Mouse (Mus musculus): ENCODE data around the gene Ank2. TPM values are rescaled to one million over a fixed set of nuclear protein-coding genes. Genes with fewer than 3 reads are reported as not detected.
A peak's percentile ranks its signal among the peaks of the same experiment; 100 is the strongest.

The Ank2 gene
- polyA plus RNA-seq, 1 experiment from 2014 or later: 5.1 TPM

- Histone ChIP-seq H3K9ac (replicated peaks) (no peak overlapping the region), H3K36me3 (replicated peaks; ENCODE audit: insufficient read depth, low read length) (no peaks in the 10 kb centered on the region), H3K4me3 (ENCODE audit: low read depth, low read length) (no peak overlapping the region), H3K27ac (ENCODE audit: low read depth) (no peak overlapping the region), H3K4me2 (ENCODE audit: low read depth, low read length) (no peak overlapping the region), H3K9me3 (ENCODE audit: low read length) (no peaks in the 10 kb centered on the region), H3K4me1 (ENCODE audit: insufficient read depth) (no peaks in the 10 kb centered on the region), H3K27me3 (ENCODE audit: insufficient read depth, low read length) (no peaks in the 10 kb centered on the region)
- no peak for DNase-seq
- WGBS (ENCODE audit: insufficient replicate concordance): 49% methylated on average over 4 of the region's 4 CpGs
- ATAC-seq: peak; percentile 84
- no peak for TF ChIP-seq CTCF (IDR thresholded peaks at IDR 0.05; ENCODE audit: low read depth)
- peak; percentile 79 for TF ChIP-seq EP300 (IDR thresholded peaks at IDR 0.05; ENCODE audit: low read depth)
Measured at GRCm38 (mm10) chr3:127469164-127469752, 29.9 kb downstream of the Ank2 start.

GRCm38 (mm10) chr3:127468569-127468968 is 30.6 kb downstream of the Ank2 start:
- H3K4me2 ChIP-seq (ENCODE audit: low read depth, low read length): peak overlapping the region; percentile 26; the same call in 1 of the 2 replicates
- no peaks in the 10 kb centered on the region for H3K36me3 ChIP-seq (replicated peaks; ENCODE audit: insufficient read depth, low read length)
- H3K27ac ChIP-seq (ENCODE audit: low read depth): no peak overlapping the region
- H3K27me3 ChIP-seq (ENCODE audit: insufficient read depth, low read length): no peaks in the 10 kb centered on the region
- H3K4me1 ChIP-seq (ENCODE audit: insufficient read depth): no peaks in the 10 kb centered on the region
- H3K4me3 ChIP-seq (ENCODE audit: low read depth, low read length): no peak overlapping the region
- TF ChIP-seq CTCF (IDR thresholded peaks at IDR 0.05; ENCODE audit: low read depth) (no peak), EP300 (IDR thresholded peaks at IDR 0.05; ENCODE audit: low read depth) (peak; percentile 82)
- no peak for DNase-seq
- ATAC-seq: peak; percentile 90
- H3K9ac ChIP-seq (replicated peaks): no peak overlapping the region
- H3K9me3 ChIP-seq (ENCODE audit: low read length): no peaks in the 10 kb centered on the region
- 57% methylated on average over 8 of the region's 8 CpGs for whole genome bisulfite sequencing (ENCODE audit: insufficient replicate concordance)

GRCm38 (mm10) chr3:127463816-127464480 is 35.2 kb downstream of the Ank2 start:
- ATAC-seq: no peak
- Histone ChIP-seq H3K27me3 (ENCODE audit: insufficient read depth, low read length) (no peaks in the 10 kb centered on the region), H3K9me3 (ENCODE audit: low read length) (no peaks in the 10 kb centered on the region), H3K4me2 (ENCODE audit: low read depth, low read length) (no peak overlapping the region), H3K4me3 (ENCODE audit: low read depth, low read length) (no peak overlapping the region), H3K27ac (ENCODE audit: low read depth) (no peak overlapping the region), H3K9ac (replicated peaks) (no peak overlapping the region), H3K4me1 (ENCODE audit: insufficient read depth) (peaks cover 6% of the 10 kb centered on the region), H3K36me3 (replicated peaks; ENCODE audit: insufficient read depth, low read length) (no peaks in the 10 kb centered on the region)
- WGBS (ENCODE audit: insufficient replicate concordance): 70% methylated on average over 14 of the region's 14 CpGs
- DNase-seq: no peak
- TF ChIP-seq EP300 (IDR thresholded peaks at IDR 0.05; ENCODE audit: low read depth): no peak
- no peak for TF ChIP-seq CTCF (IDR thresholded peaks at IDR 0.05; ENCODE audit: low read depth)

GRCm38 (mm10) chr3:127463165-127463564 is 36.0 kb downstream of the Ank2 start:
- TF ChIP-seq CTCF (IDR thresholded peaks at IDR 0.05; ENCODE audit: low read depth) (no peak), EP300 (IDR thresholded peaks at IDR 0.05; ENCODE audit: low read depth) (no peak)
- 54% methylated on average over 9 of the region's 9 CpGs for WGBS (ENCODE audit: insufficient replicate concordance)
- ATAC-seq (no peak), DNase-seq (no peak)
- no peak overlapping the region for H3K27ac ChIP-seq (ENCODE audit: low read depth)
- H3K4me1 ChIP-seq (ENCODE audit: insufficient read depth): peaks cover 10% of the 10 kb centered on the region
- no peaks in the 10 kb centered on the region for H3K27me3 ChIP-seq (ENCODE audit: insufficient read depth, low read length)
- H3K4me2 ChIP-seq (ENCODE audit: low read depth, low read length): no peak overlapping the region
- no peaks in the 10 kb centered on the region for H3K36me3 ChIP-seq (replicated peaks; ENCODE audit: insufficient read depth, low read length)
- H3K4me3 ChIP-seq (ENCODE audit: low read depth, low read length): no peak overlapping the region
- no peaks in the 10 kb centered on the region for H3K9me3 ChIP-seq (ENCODE audit: low read length)
- no peak overlapping the region for H3K9ac ChIP-seq (replicated peaks)

GRCm38 (mm10) chr3:127462413-127462812 is 36.7 kb downstream of the Ank2 start:
- no peak overlapping the region for H3K9ac ChIP-seq (replicated peaks)
- peaks cover 10% of the 10 kb centered on the region for H3K4me1 ChIP-seq (ENCODE audit: insufficient read depth)
- H3K4me2 ChIP-seq (ENCODE audit: low read depth, low read length): no peak overlapping the region
- H3K27me3 ChIP-seq (ENCODE audit: insufficient read depth, low read length): no peaks in the 10 kb centered on the region
- no peak overlapping the region for H3K27ac ChIP-seq (ENCODE audit: low read depth)
- H3K4me3 ChIP-seq (ENCODE audit: low read depth, low read length): no peak overlapping the region
- TF ChIP-seq CTCF (IDR thresholded peaks at IDR 0.05; ENCODE audit: low read depth) (no peak), EP300 (IDR thresholded peaks at IDR 0.05; ENCODE audit: low read depth) (no peak)
- ATAC-seq (no peak), DNase-seq (no peak)
- no peaks in the 10 kb centered on the region for H3K9me3 ChIP-seq (ENCODE audit: low read length)
- 76% methylated on average over 6 of the region's 6 CpGs for WGBS (ENCODE audit: insufficient replicate concordance)
- no peaks in the 10 kb centered on the region for H3K36me3 ChIP-seq (replicated peaks; ENCODE audit: insufficient read depth, low read length)

- Histone ChIP-seq H3K36me3 (replicated peaks; ENCODE audit: insufficient read depth, low read length) (no peaks in the 10 kb centered on the region), H3K4me3 (ENCODE audit: low read depth, low read length) (no peak overlapping the region), H3K9ac (replicated peaks) (no peak overlapping the region), H3K27me3 (ENCODE audit: insufficient read depth, low read length) (no peaks in the 10 kb centered on the region), H3K9me3 (ENCODE audit: low read length) (no peaks in the 10 kb centered on the region), H3K4me2 (ENCODE audit: low read depth, low read length) (no peak overlapping the region), H3K4me1 (ENCODE audit: insufficient read depth) (peaks cover 10% of the 10 kb centered on the region), H3K27ac (ENCODE audit: low read depth) (no peak overlapping the region)
- ATAC-seq (no peak), DNase-seq (no peak)
- WGBS (ENCODE audit: insufficient replicate concordance): 63% methylated on average over 11 of the region's 11 CpGs
- TF ChIP-seq EP300 (IDR thresholded peaks at IDR 0.05; ENCODE audit: low read depth): no peak
- no peak for TF ChIP-seq CTCF (IDR thresholded peaks at IDR 0.05; ENCODE audit: low read depth)
Measured at GRCm38 (mm10) chr3:127460891-127461437, 38.2 kb downstream of the Ank2 start.

Data from liver, postnatal 0 days (tissue).